Mouse (Mus musculus): Measurements from ENCODE around the gene Myzap.
"Not testable (repeated sequence)": the region's sequence is repeated elsewhere in the genome, so short reads cannot be mapped to it uniquely, and the experiment has no call there.

The Myzap gene

GRCm38 (mm10) chr9:71483872-71484271, 108.3 kb downstream of the Myzap start:
- DNase-seq (ENCODE audit: low spot score in 2 of 2) = not testable (repeated sequence)

GRCm38 (mm10) chr9:71480305-71480704, 111.9 kb downstream of the Myzap start:
- DNase-seq (ENCODE audit: low spot score in 2 of 2) = no peak

GRCm38 (mm10) chr9:71479413-71479812, 112.7 kb downstream of the Myzap start:
- no peak for DNase-seq (ENCODE audit: low spot score in 2 of 2)

GRCm38 (mm10) chr9:71478596-71478995, 113.6 kb downstream of the Myzap start:
- no peak for DNase-seq (ENCODE audit: low spot score in 2 of 2)

- DNase-seq (ENCODE audit: low spot score in 2 of 2) = no peak
These were observed 115.6 kb downstream of the Myzap start for GRCm38 (mm10) chr9:71476601-71477000.

- DNase-seq (ENCODE audit: low spot score in 2 of 2) = no peak
These were observed 116.6 kb downstream of the Myzap start for GRCm38 (mm10) chr9:71475536-71475935.

- DNase-seq (ENCODE audit: low spot score in 2 of 2) = no peak
These were observed 124.7 kb downstream of the Myzap start for GRCm38 (mm10) chr9:71467434-71467833.

GRCm38 (mm10) chr9:71466111-71466510, 126.0 kb downstream of the Myzap start:
- DNase-seq (ENCODE audit: low spot score in 2 of 2) = no peak

GRCm38 (mm10) chr9:71463072-71463667, 129.0 kb downstream of the Myzap start:
- no peak for DNase-seq (ENCODE audit: low spot score in 2 of 2)

- no peak for DNase-seq (ENCODE audit: low spot score in 2 of 2)
These were observed 135.4 kb downstream of the Myzap start for GRCm38 (mm10) chr9:71456738-71457137.

All from spleen, postnatal 4 days (tissue).